Mouse (Mus musculus): ENCODE data around the gene Sord.

The Sord gene

GRCm38 (mm10) chr2:122302574-122303241 lies 68.2 kb downstream of the Sord start:
- peak; percentile 71 for DNase-seq

DNA sequence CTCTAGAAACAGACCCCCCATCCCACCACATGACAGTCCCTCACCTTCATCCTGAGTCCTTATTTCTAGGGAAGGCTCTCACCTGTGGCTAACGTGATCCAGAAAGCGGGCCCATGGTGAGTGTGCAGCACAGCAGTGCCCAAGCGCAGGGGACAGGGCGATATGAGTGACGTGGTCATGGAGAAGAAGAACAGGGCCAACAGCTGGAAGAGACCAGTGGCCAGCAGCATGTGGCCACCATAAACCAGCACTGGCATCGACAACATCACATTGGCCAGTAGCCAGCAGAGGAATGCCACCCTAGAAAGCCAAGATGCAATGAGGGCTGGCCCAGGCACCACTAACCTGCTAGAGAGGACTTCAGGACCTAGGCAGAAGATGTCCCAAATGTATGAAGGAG lies 70.0 kb downstream of the Sord start:
- DNase-seq, result no peak

GRCm38 (mm10) chr2:122305097-122305892 lies 70.7 kb downstream of the Sord start:
- DNase-seq, result no peak

DNA sequence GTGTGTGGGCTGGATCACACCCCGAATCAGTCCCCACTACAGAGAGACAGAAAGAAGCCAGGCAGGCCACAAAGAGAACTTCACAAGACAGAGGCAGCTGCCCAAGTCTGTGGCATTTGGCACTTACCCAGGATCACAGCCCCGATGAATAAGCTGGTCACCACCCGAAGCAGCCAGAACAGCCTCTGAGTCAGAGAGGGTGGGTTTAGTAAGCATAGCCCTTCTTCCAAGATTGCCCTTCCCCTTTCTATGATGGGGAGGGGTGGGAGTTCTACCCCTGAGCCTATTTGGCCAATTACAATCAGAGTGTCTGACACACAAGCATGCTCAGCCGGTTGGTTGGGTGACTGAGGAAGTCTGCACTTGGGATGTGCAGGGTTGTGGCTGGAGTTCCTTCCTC lies 71.6 kb downstream of the Sord start:
- DNase-seq, result no peak

DNA sequence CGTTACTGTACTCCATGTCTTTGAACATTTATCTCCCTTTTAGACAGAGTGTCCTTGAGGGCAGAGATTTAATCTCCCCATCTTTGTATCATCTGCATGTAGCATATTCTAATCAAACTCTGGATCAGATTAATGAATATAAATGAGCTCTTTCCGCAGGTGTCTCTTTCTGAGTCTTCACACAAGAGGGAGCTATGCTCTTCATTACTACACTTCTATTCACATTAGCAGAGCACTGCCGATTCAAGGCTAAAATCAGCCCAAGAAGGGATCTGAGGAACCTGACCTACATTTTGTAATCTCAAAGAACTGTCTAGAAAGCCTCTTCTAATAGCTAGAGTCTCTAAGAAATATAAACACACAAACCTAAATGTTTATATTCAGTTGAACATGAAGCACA lies 75.1 kb downstream of the Sord start:
- no peak for DNase-seq

DNA sequence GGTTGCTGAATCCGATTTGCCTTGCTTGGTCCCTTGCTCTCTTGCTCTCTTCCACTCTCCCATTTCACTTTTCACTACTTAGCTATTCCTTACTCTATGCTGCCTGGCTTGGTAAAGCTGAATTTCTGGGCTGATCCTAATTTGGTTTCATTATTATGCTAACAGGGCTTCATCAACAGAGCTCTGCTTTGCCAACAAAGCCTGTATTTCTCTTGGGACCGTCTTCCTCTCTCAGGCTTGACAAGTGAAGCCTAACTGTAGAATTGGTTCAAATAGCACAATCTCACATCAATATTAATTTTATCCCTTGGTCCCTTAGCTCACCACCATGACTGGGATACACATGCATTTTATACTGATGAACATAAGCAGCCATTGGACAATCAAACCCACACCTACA lies 77.0 kb downstream of the Sord start:
- no peak for DNase-seq

DNA sequence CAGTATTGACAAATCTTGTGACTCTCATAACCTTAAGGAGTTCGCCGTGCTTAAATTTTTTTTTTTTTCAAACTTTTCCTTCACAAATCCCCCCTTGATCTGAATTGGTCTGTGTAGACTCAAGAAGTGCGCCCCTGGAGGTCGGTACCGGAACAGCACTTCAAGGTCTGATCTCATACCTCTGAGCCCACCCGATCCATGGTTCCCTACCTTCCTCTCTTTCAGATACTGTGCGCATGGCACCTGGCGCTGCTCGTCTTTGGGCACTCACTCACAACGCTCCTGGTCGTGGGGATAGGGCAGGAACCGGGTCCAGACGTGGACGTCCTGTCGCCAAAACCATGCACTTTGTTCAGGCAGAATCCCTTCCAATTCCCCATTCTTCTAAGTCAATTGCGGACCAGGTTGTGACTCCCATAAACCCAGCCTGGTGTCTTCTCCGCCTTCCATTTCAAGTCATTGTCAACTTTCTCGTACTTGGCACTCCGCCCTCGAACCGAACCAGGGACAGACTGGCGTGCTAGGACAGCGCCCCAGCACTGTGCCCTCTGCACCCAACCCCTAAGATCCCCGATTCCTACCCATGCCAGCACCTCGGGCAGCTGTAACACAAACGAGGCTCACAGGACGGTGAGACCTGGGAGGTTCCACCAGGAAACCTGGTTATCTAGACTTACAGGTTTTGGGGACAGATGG lies 78.3 kb downstream of the Sord start:
- DNase-seq, result peak; percentile 74

GRCm38 (mm10) chr2:122313536-122313935 lies 79.0 kb downstream of the Sord start, which contains the start of gene Duoxa1:
Gene Duoxa1, minus strand, starts transcription at chr2:122313730.
- DNase-seq, result no peak

Data from liver (tissue).